Mouse (Mus musculus): ENCODE data around the gene Noc3l.

- TF ChIP-seq CTCF (IDR thresholded peaks at IDR 0.05; ENCODE audit: control insufficient read depth, insufficient read depth, insufficient read length), result no peak
- no peak for TF ChIP-seq MAX (IDR thresholded peaks at IDR 0.05)
- TF ChIP-seq CEBPB (IDR thresholded peaks at IDR 0.05; ENCODE audit: low read depth), result no peak
- no peak for TF ChIP-seq FOSL1 (IDR thresholded peaks at IDR 0.05; ENCODE audit: insufficient read depth, low read length, poor library complexity, severe bottlenecking)
- TF ChIP-seq USF1 (IDR thresholded peaks at IDR 0.05; ENCODE audit: low read depth), result no peak
- no peak for TF ChIP-seq MYOG (IDR thresholded peaks at IDR 0.05; ENCODE audit: control insufficient read depth, extremely low read depth, insufficient read length)
- no peak for TF ChIP-seq MYOD1 (IDR thresholded peaks at IDR 0.05; ENCODE audit: control insufficient read depth, insufficient read length, low read depth)
These were observed 22.5 kb downstream of the Noc3l start for GRCm38 (mm10) chr19:38796546-38796945.

Data from C2C12 (cell line).